Mouse (Mus musculus) heart, postnatal 0 days (tissue): ENCODE measurements around the gene Mboat7.

ENCODE experiments used
- CTCF ChIP-seq: IDR thresholded peaks from 2 replicates; pipeline ENCODE4 v1.5.1; 2016; ENCODE audit warnings: antibody characterized with exemption, control low read depth, low read depth
- EP300 ChIP-seq: IDR thresholded peaks from 2 replicates; pipeline ENCODE4 v1.6.1; 2016; ENCODE audit warnings: antibody characterized with exemption, low read depth

DNA sequence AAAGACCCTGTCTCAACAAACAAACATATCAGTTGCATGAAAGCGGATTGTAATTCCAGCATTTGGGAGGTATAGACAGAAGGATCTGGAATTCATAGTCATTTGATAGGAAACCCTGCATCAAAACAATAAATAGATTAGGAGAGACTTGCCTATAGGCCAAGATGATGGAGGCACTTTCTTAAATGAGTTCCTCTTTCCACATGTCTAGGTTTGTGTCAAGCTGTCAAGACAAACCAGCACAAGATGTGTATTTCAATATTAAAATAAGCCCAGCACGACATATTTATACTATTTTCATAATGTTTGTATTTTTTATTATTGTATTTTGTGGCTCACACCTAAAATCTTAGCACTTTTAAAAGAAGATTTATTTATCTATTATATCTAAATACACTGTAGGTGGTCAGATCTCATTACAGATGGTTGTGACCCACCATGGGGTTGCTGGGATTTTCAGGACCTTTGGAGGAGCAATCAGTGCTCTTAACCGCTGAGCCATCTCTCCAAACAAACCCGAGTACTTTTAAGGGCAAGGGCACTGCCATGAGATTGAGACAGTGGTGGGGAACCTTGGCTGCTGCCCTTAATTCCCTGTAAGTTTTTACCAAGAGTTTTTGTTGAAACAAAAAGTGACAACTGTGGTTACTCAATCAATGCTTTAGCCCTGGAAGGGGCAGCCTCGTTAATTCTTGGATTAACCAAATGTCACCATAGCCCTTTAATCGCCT is 10.0 kb upstream of the Mboat7 start:
- TF ChIP-seq CTCF (no peak), EP300 (no peak)
